Mouse (Mus musculus): ENCODE results near the gene Cry2. TPM values are rescaled to one million over a fixed set of nuclear protein-coding genes. Genes with fewer than 3 reads are reported as not detected.
"Not testable (repeated sequence)": the region's sequence is repeated elsewhere in the genome, so short reads cannot be mapped to it uniquely, and the experiment has no call there.

Gene Cry2
- polyA plus RNA-seq, 1 experiment from 2014 or later = 17.7 TPM

DNA sequence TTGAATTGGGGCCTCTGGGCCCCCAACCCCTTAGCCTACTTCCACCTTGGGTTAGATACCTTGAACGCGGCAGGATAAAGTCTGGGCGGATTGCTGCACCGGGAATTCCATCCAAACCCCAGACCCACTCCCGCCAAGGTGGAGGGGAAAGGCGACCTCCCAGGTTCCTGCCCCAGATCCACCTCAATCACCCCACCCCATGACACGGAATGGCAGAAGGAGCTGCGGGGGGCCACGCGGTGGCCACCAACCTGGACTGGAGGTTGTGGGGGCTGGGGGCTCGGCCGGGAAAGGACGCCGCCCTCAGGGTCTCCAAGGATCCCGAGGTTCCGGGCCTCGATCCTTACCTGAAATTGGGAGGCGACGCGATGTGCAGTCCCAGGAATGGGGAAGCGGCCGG lies 33.2 kb downstream of the Cry2 start:
- Histone ChIP-seq H3K4me3 (ENCODE audit: low read depth, low read length) (peak overlapping the region; percentile 63), H3K27ac (ENCODE audit: low read depth, low read length) (no peak overlapping the region), H3K9ac (ENCODE audit: low read depth, low read length) (peak overlapping the region; percentile 61; the same call in 1 of the 2 replicates), H3K4me1 (ENCODE audit: control insufficient read depth, insufficient read depth, low read length) (peaks cover 2% of the 10 kb centered on the region; the same call in 1 of the 2 replicates), H3K36me3 (ENCODE audit: control insufficient read depth, insufficient read depth, low read length) (peaks cover 7% of the 10 kb centered on the region; the same call in 1 of the 2 replicates), H3K27me3 (ENCODE audit: control insufficient read depth, insufficient read depth, low read length) (peaks cover 12% of the 10 kb centered on the region), H3K9me3 (replicated peaks; ENCODE audit: control insufficient read depth, low read length) (no peaks in the 10 kb centered on the region), H3K4me2 (peak overlapping the region; percentile 97)
- no peak for ATAC-seq (replicated peaks; ENCODE audit: insufficient number of reproducible peaks, low FRiP score, low TSS enrichment)
- 2% methylated on average over 22 of the region's 22 CpGs for WGBS (ENCODE audit: insufficient replicate concordance)

- H3K27ac ChIP-seq (ENCODE audit: low read depth, low read length); ATAC-seq (replicated peaks; ENCODE audit: insufficient number of reproducible peaks, low FRiP score, low TSS enrichment); H3K4me2 ChIP-seq; H3K4me1 ChIP-seq (ENCODE audit: control insufficient read depth, insufficient read depth, low read length); H3K9me3 ChIP-seq (replicated peaks; ENCODE audit: control insufficient read depth, low read length); H3K4me3 ChIP-seq (ENCODE audit: low read depth, low read length); H3K9ac ChIP-seq (ENCODE audit: low read depth, low read length); H3K36me3 ChIP-seq (ENCODE audit: control insufficient read depth, insufficient read depth, low read length): not testable (repeated sequence)
- 63% methylated on average over 4 of the region's 4 CpGs for WGBS (ENCODE audit: insufficient replicate concordance)
- peaks cover 16% of the 10 kb centered on the region for H3K27me3 ChIP-seq (ENCODE audit: control insufficient read depth, insufficient read depth, low read length)
Measured at GRCm38 (mm10) chr2:92399877-92400276, 34.0 kb downstream of the Cry2 start.

DNA sequence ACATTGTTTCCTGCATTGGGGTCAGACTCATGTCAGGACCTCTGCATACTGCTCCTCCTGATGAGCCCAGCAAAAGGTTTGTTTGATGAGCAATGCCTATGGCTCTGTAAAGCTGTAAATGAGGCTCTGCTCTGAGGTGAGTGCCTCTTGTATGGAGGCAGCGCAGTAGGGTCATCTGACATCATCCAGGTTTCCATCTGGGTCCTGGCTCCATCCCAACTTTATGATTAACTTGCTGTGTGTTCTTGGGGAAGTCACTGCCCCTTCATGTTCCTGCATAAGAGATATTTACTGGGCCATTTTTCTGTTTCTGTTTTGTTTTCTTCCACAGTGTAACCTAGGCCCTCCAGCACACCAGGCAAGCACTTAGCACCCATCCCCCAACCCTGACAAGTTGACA lies 36.4 kb downstream of the Cry2 start:
- H3K4me2 ChIP-seq = no peak overlapping the region
- no peak overlapping the region for H3K4me3 ChIP-seq (ENCODE audit: low read depth, low read length)
- WGBS (ENCODE audit: insufficient replicate concordance) = 57% methylated on average over 1 of the region's 1 CpGs
- no peak for ATAC-seq (replicated peaks; ENCODE audit: insufficient number of reproducible peaks, low FRiP score, low TSS enrichment)
- no peaks in the 10 kb centered on the region for H3K36me3 ChIP-seq (ENCODE audit: control insufficient read depth, insufficient read depth, low read length)
- no peaks in the 10 kb centered on the region for H3K9me3 ChIP-seq (replicated peaks; ENCODE audit: control insufficient read depth, low read length)
- H3K27me3 ChIP-seq (ENCODE audit: control insufficient read depth, insufficient read depth, low read length) = peaks cover 35% of the 10 kb centered on the region
- peaks cover 4% of the 10 kb centered on the region for H3K4me1 ChIP-seq (ENCODE audit: control insufficient read depth, insufficient read depth, low read length)
- no peak overlapping the region for H3K27ac ChIP-seq (ENCODE audit: low read depth, low read length)
- H3K9ac ChIP-seq (ENCODE audit: low read depth, low read length) = no peak overlapping the region

GRCm38 (mm10) chr2:92395535-92395934 lies 38.3 kb downstream of the Cry2 start:
- Histone ChIP-seq H3K36me3 (ENCODE audit: control insufficient read depth, insufficient read depth, low read length) (no peaks in the 10 kb centered on the region), H3K27ac (ENCODE audit: low read depth, low read length) (no peak overlapping the region), H3K4me2 (no peak overlapping the region), H3K9ac (ENCODE audit: low read depth, low read length) (no peak overlapping the region), H3K4me3 (ENCODE audit: low read depth, low read length) (no peak overlapping the region), H3K27me3 (ENCODE audit: control insufficient read depth, insufficient read depth, low read length) (peaks cover 42% of the 10 kb centered on the region), H3K9me3 (replicated peaks; ENCODE audit: control insufficient read depth, low read length) (no peaks in the 10 kb centered on the region), H3K4me1 (ENCODE audit: control insufficient read depth, insufficient read depth, low read length) (peaks cover 8% of the 10 kb centered on the region)
- ATAC-seq (replicated peaks; ENCODE audit: insufficient number of reproducible peaks, low FRiP score, low TSS enrichment) = no peak
- 80% methylated on average over 3 of the region's 3 CpGs for WGBS (ENCODE audit: insufficient replicate concordance)

DNA sequence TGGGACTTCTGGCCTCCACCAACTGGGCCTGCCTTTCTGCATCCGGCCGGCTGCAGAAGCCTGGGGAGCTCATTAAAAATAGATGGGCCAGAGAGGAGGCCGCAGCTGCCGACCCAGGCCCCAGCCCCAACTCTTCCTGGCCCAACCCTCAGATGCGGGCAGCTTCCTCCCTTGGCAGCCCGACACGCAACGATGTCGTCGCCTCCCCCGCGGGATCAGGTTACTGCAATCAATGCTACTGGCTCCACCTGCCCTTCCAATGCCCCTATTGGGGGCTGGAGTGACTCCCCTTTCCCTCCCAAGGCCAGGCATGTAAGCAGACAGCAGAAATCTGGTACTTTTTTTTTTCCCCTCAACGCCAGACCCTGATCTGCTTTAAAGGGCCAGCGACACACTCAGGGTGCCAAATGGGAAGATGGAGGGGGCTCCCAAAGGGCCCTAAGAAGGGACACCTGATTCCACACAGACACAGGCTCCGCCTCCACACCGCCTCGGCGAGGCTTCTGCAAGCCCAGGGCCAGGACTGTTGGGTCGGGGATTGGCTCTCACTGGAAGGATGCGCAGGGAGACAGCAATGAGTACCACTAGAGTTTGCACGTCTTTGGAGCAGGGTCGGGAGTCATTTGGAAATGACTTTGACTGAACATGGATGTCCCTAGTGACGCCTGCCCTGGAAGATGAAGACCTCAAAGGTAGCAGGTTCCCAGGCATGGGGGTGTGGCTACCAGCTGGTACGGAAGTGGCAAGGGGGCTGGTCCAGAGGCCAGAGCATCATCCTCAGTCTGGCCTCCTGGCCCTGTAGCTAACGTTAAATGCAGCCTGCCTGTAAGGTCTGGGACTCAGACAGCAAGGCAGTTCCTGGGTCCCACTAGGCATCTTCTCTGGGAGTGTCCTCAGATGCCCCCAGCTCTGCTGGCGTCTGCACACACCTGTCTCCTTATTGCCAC lies 41.3 kb downstream of the Cry2 start:
- H3K27me3 ChIP-seq (ENCODE audit: control insufficient read depth, insufficient read depth, low read length) = peaks cover 52% of the 10 kb centered on the region
- peak overlapping the region; percentile 30 for H3K4me3 ChIP-seq (ENCODE audit: low read depth, low read length)
- peak overlapping the region; percentile 59 for H3K4me2 ChIP-seq
- H3K27ac ChIP-seq (ENCODE audit: low read depth, low read length) = no peak overlapping the region
- 4% methylated on average over 26 of the region's 26 CpGs for WGBS (ENCODE audit: insufficient replicate concordance)
- no peaks in the 10 kb centered on the region for H3K36me3 ChIP-seq (ENCODE audit: control insufficient read depth, insufficient read depth, low read length)
- H3K9ac ChIP-seq (ENCODE audit: low read depth, low read length) = peak overlapping the region; percentile 23
- H3K9me3 ChIP-seq (replicated peaks; ENCODE audit: control insufficient read depth, low read length) = no peaks in the 10 kb centered on the region
- ATAC-seq (replicated peaks; ENCODE audit: insufficient number of reproducible peaks, low FRiP score, low TSS enrichment) = no peak
- H3K4me1 ChIP-seq (ENCODE audit: control insufficient read depth, insufficient read depth, low read length) = peaks cover 8% of the 10 kb centered on the region

DNA sequence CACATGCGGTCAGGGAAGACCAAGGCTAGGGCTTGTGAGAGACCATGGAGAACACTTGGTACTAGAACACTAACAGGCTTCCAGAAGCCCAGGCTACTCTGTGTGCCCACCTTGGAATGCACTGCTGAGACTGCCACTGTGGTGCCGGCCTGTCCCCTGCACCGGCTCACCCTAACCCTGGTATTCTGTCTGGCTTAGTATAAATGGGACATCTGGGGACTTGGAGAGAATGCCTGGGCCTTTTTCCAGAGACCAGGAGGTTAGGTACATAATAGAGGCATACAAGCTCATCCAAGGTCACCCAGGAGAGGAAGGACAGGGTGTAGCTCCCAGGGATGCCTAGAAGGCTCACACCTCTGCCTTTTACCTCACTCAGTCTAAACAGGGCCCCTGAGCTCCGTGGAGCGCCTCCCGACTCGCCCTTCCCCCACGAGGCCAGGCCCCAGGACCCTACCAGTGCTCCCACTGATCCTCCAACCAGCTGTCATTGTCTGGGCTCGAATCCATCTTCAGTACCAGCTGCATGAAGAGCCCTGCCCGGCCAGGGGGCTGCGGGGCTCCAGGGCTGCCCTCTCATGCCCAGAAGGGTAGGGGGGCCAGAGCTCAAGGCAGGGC lies 42.0 kb downstream of the Cry2 start:
- H3K9ac ChIP-seq (ENCODE audit: low read depth, low read length) = peak overlapping the region; percentile 23

GRCm38 (mm10) chr2:92391116-92391515 lies 42.7 kb downstream of the Cry2 start:
- H3K9ac ChIP-seq (ENCODE audit: low read depth, low read length) = no peak overlapping the region
- H3K27me3 ChIP-seq (ENCODE audit: control insufficient read depth, insufficient read depth, low read length) = peaks cover 58% of the 10 kb centered on the region
- H3K4me2 ChIP-seq = no peak overlapping the region
- no peak overlapping the region for H3K27ac ChIP-seq (ENCODE audit: low read depth, low read length)
- H3K36me3 ChIP-seq (ENCODE audit: control insufficient read depth, insufficient read depth, low read length) = no peaks in the 10 kb centered on the region
- peaks cover 8% of the 10 kb centered on the region for H3K4me1 ChIP-seq (ENCODE audit: control insufficient read depth, insufficient read depth, low read length)
- WGBS (ENCODE audit: insufficient replicate concordance) = 75% methylated on average over 8 of the region's 8 CpGs
- ATAC-seq (replicated peaks; ENCODE audit: insufficient number of reproducible peaks, low FRiP score, low TSS enrichment) = no peak
- H3K4me3 ChIP-seq (ENCODE audit: low read depth, low read length) = no peak overlapping the region
- no peaks in the 10 kb centered on the region for H3K9me3 ChIP-seq (replicated peaks; ENCODE audit: control insufficient read depth, low read length)

More for the DNA sequence above, 42.0 kb downstream of the Cry2 start:
- Histone ChIP-seq H3K27ac (ENCODE audit: low read depth, low read length) (no peak overlapping the region), H3K36me3 (ENCODE audit: control insufficient read depth, insufficient read depth, low read length) (no peaks in the 10 kb centered on the region), H3K4me2 (peak overlapping the region; percentile 59), H3K9me3 (replicated peaks; ENCODE audit: control insufficient read depth, low read length) (no peaks in the 10 kb centered on the region), H3K4me1 (ENCODE audit: control insufficient read depth, insufficient read depth, low read length) (peaks cover 8% of the 10 kb centered on the region), H3K27me3 (ENCODE audit: control insufficient read depth, insufficient read depth, low read length) (peaks cover 56% of the 10 kb centered on the region), H3K4me3 (ENCODE audit: low read depth, low read length) (peak overlapping the region; percentile 30)
- 33% methylated on average over 11 of the region's 11 CpGs for WGBS (ENCODE audit: insufficient replicate concordance)
- ATAC-seq (replicated peaks; ENCODE audit: insufficient number of reproducible peaks, low FRiP score, low TSS enrichment) = no peak

GRCm38 (mm10) chr2:92390206-92390930 lies 43.5 kb downstream of the Cry2 start:
- no peaks in the 10 kb centered on the region for H3K36me3 ChIP-seq (ENCODE audit: control insufficient read depth, insufficient read depth, low read length)
- peaks cover 8% of the 10 kb centered on the region for H3K4me1 ChIP-seq (ENCODE audit: control insufficient read depth, insufficient read depth, low read length)
- H3K27me3 ChIP-seq (ENCODE audit: control insufficient read depth, insufficient read depth, low read length) = peaks cover 55% of the 10 kb centered on the region
- H3K27ac ChIP-seq (ENCODE audit: low read depth, low read length) = no peak overlapping the region
- ATAC-seq (replicated peaks; ENCODE audit: insufficient number of reproducible peaks, low FRiP score, low TSS enrichment) = no peak
- no peak overlapping the region for H3K4me3 ChIP-seq (ENCODE audit: low read depth, low read length)
- no peaks in the 10 kb centered on the region for H3K9me3 ChIP-seq (replicated peaks; ENCODE audit: control insufficient read depth, low read length)
- 74% methylated on average over 6 of the region's 6 CpGs for WGBS (ENCODE audit: insufficient replicate concordance)
- H3K4me2 ChIP-seq = no peak overlapping the region
- no peak overlapping the region for H3K9ac ChIP-seq (ENCODE audit: low read depth, low read length)
